Mouse (Mus musculus) brown adipose tissue, adult 24 weeks (tissue): ENCODE measurements around the gene Prrt3. TPM values are rescaled to one million over a fixed set of nuclear protein-coding genes. Genes with fewer than 3 reads are reported as not detected.

Source experiments
- H3K27ac ChIP-seq: fragments of 200-500 bp; replicated peaks from 2 replicates; pipeline ENCODE4 v1.5.1; 2012; ENCODE audit warnings: low read depth, mild to moderate bottlenecking, low read length
- H3K4me1 ChIP-seq: fragments of 200-500 bp; 2 replicates; pipeline ENCODE4 v1.6.1; 2012; ENCODE audit warnings: low read length, mixed read lengths; ENCODE audit not compliant: control insufficient read depth, insufficient read depth, insufficient read length
- H3K4me3 ChIP-seq: fragments of 200-500 bp; 2 replicates; pipeline ENCODE4 v1.5.1; 2012; ENCODE audit warnings: low read depth, mild to moderate bottlenecking, low read length, moderate library complexity; ENCODE audit not compliant: insufficient read depth
- polyA plus RNA-seq: library from polyadenylated mRNA; stranded (reverse); fragments of >200 nt; gene quantifications from 2 replicates; pipeline ENCODE4 v1.2.4, GENCODE M21; 2012; ENCODE audit not compliant: missing spikeins, insufficient read depth, insufficient read length

Prrt3 gene
- polyA plus RNA-seq, 1 experiment = not detected

GRCm38 (mm10) chr6:113473715-113474114 is 28.0 kb downstream of the Prrt3 start:
- H3K27ac ChIP-seq = no peak overlapping the region
- no peak overlapping the region for H3K4me3 ChIP-seq
- H3K4me1 ChIP-seq = peaks cover 15% of the 10 kb centered on the region

- no peak overlapping the region for H3K4me3 ChIP-seq
- no peak overlapping the region for H3K27ac ChIP-seq
- H3K4me1 ChIP-seq = peaks cover 15% of the 10 kb centered on the region
These were observed 28.5 kb downstream of the Prrt3 start for GRCm38 (mm10) chr6:113473246-113473645.

DNA sequence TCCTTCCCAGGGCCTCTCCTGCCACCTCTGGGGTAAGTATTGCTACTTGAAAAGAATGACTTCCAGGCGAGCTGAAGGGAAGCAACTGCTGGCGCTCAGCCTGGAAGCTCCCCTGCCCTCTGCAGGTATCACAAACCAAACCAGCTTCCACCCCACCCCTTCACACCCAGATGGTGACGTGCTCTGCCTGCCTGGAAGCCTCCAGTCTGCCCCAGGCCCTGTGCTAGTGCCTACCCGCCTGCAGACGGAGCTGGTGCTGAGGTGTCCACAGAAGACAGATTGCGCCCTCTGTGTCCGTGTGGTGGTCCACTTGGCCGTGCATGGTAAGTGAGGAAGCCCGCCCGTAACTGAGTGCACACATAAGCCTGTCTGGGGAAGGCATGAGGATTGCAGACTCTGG is 29.7 kb downstream of the Prrt3 start:
- Histone ChIP-seq H3K27ac (no peak overlapping the region), H3K4me1 (peaks cover 15% of the 10 kb centered on the region), H3K4me3 (peak overlapping the region; percentile 61; the same call in 1 of the 2 replicates)

DNA sequence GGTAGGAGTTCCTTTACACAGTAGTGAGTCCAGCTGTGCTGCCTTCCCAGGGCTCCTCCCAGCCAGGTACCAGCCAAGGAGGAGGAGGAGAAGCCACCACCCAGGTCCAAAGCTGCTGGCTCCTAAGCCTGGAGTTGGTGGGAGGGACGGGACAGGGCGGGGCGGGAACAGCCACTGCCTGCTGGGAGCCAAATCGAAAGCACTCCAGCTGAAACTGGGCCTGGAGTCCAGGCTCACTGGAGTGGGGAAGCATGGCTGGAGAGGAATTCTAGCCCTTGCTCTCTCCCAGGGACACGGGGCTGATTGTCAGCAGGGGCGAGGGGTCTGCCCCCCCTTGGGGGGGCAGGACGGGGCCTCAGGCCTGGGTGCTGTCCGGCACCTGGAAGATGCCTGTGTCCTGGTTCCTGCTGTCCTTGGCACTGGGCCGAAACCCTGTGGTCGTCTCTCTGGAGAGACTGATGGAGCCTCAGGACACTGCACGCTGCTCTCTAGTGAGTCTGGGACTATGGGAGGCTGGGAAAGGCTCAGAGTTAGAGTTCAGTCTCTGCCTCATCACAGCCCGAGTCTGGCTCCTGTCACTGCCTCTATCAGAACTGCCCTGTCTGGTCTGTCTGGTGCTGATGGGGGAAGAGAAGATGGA is 30.3 kb downstream of the Prrt3 start, which contains the start of gene Il17rc:
TSS of gene Il17rc (plus strand) at position 131 of the 640 bp plus-strand sequence.
- H3K27ac ChIP-seq = peak within 1 kb of the TSS; percentile 25
- H3K4me3 ChIP-seq = peak within 1 kb of the TSS; percentile 61
- peaks cover 15% of the 10 kb centered on the region for H3K4me1 ChIP-seq

DNA sequence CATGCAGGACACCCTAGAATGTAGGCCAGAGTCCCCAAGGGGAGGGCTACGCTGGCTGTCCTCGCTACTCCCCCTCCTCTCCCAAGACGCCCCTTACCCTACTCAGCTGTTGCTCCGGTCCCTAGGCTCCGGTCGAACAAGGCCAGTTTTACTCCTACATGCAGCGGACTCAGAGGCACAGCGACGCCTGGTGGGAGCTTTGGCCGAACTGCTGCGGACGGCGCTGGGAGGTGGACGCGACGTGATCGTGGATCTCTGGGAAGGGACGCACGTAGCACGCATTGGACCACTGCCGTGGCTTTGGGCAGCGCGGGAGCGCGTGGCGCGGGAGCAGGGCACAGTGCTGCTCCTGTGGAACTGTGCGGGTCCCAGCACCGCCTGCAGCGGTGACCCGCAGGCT is 32.3 kb downstream of the Prrt3 start:
- Histone ChIP-seq H3K4me3 (peak overlapping the region; percentile 55), H3K27ac (no peak overlapping the region), H3K4me1 (peaks cover 15% of the 10 kb centered on the region)

GRCm38 (mm10) chr6:113469021-113469420 is 32.7 kb downstream of the Prrt3 start:
- Histone ChIP-seq H3K4me1 (peaks cover 15% of the 10 kb centered on the region), H3K27ac (no peak overlapping the region), H3K4me3 (peak overlapping the region; percentile 39)

DNA sequence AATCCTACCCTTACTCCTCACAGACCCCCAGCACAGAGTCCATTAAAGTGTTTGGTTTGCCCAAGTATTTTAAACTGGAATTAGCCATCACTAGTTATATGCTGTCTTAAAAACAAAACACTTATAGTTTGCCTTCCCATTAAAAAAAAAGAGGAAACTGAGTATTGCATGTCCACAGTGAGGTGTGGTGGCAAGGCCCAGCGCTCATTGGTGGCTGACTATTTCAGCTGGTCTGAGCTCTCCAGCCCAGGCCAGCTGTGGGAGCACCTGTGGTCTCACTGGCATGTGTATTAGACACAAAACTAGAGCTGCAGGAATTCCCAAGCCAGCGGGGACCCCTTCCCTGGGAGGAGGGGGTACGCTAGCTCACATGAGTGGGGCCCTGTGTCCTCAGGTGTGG is 33.2 kb downstream of the Prrt3 start:
- Histone ChIP-seq H3K4me1 (peaks cover 15% of the 10 kb centered on the region), H3K27ac (no peak overlapping the region), H3K4me3 (no peak overlapping the region)

GRCm38 (mm10) chr6:113465602-113466001 is 36.1 kb downstream of the Prrt3 start:
- Histone ChIP-seq H3K4me3 (no peak overlapping the region), H3K4me1 (peaks cover 3% of the 10 kb centered on the region; the same call in 1 of the 2 replicates), H3K27ac (no peak overlapping the region)

DNA sequence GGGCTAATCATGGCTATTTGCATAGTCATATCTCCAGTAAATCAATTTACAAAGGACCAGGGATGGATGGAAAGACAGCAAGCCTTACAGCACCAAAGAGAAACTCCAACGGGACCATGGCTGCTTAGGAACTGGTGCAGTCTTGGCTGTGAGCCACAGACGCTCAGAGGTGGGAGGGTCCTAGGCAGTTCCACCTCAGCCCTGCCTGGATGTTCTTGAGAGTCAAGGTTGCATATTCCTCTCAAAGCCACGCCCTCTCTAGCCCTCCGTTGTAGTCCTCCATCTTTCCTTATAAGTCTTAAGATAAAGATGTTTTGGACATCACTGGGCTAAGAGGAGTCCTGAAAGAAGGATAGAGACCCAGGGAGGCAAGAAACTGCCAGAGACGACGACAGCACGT is 37.7 kb downstream of the Prrt3 start:
- H3K4me1 ChIP-seq = no peaks in the 10 kb centered on the region
- H3K27ac ChIP-seq = no peak overlapping the region
- no peak overlapping the region for H3K4me3 ChIP-seq

GRCm38 (mm10) chr6:113458635-113459034 is 43.1 kb downstream of the Prrt3 start:
- H3K4me1 ChIP-seq = no peaks in the 10 kb centered on the region
- no peak overlapping the region for H3K27ac ChIP-seq
- peak overlapping the region; percentile 34 for H3K4me3 ChIP-seq

- Histone ChIP-seq H3K4me3 (peak within 1 kb of the TSS; percentile 34), H3K4me1 (no peaks in the 10 kb centered on the region), H3K27ac (no peak within 1 kb of the TSS)
These were observed 43.7 kb downstream of the Prrt3 start, which contains the start of gene Il17re for GRCm38 (mm10) chr6:113457952-113458534. Il17re (plus strand) TSS chr6:113458484.

- Histone ChIP-seq H3K4me3 (no peak overlapping the region), H3K4me1 (peaks cover 4% of the 10 kb centered on the region; the same call in 1 of the 2 replicates), H3K27ac (no peak overlapping the region)
These were observed 46.7 kb downstream of the Prrt3 start for GRCm38 (mm10) chr6:113455007-113455406.

- no peak overlapping the region for H3K4me3 ChIP-seq
- no peak overlapping the region for H3K27ac ChIP-seq
- H3K4me1 ChIP-seq = peaks cover 4% of the 10 kb centered on the region; the same call in 1 of the 2 replicates
These were observed 49.9 kb downstream of the Prrt3 start for GRCm38 (mm10) chr6:113451839-113452238.

DNA sequence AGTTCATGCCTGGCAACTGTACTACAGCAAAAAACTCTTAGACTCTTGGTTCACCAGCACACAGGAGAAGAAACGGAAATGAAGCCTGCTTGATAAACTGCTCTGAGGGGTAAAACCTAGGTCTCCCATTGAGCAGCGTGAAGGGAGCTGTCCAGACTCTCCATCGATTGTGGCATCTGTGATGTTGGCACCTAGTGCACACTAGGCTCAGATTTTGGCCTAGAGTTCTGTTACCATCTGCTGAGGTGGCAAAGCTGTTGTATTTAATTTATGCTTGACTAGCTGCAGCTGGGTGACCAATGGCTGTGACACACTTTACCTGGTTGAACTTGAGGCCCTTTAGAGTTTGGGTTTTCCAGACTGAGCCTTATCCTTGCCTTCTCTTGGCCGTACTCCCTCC is 54.1 kb downstream of the Prrt3 start:
- Histone ChIP-seq H3K27ac (no peak overlapping the region), H3K4me3 (no peak overlapping the region), H3K4me1 (peaks cover 8% of the 10 kb centered on the region; the same call in 1 of the 2 replicates)

DNA sequence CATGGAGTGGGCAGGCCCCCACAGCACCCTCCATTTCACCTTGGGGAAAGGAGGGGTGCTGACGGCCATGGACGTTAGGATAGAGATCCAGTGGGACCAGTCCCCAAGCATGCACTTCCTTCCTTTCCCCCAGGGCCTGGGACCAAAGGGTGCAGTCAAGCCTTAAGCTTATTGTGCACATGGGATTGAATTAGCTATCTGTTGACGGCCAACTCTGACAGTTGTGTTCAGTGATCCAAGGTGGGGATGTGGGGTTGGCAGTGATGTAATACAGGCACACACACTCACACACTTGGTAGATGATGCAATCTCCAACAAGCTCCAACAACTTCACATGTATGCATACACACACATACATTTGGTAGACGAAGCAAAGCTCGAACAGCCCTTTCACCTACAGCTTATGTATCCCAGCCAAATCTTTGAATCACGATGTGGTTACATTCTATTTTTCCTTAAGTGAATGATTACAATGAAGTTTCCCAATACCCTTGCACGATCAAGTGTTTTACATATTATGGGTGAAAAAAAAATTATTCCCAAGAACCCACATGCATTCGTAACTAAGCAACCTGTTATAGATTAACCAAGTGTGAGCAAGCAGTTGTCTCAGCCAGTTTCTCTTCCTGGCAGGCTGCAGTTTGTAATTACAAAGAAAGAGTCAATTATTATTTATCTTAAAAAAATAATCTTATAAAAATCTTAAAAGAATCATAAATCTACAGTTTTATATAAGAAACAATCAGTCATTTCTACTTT is 57.3 kb downstream of the Prrt3 start:
- Histone ChIP-seq H3K27ac (no peak overlapping the region), H3K4me1 (peaks cover 6% of the 10 kb centered on the region), H3K4me3 (no peak overlapping the region)
